Mouse (Mus musculus) urinary bladder, postnatal 25 days (tissue): ENCODE measurements around the gene Mettl24.
"Not testable (repeated sequence)": the region's sequence is repeated elsewhere in the genome, so short reads cannot be mapped to it uniquely, and the experiment has no call there.

ENCODE experiments used
- DNase-seq: peaks from one replicate; pipeline ENCODE4 v3.0.0; 2022; ENCODE audit warnings: low spot score

The Mettl24 gene

GRCm38 (mm10) chr10:40809411-40809910 lies 126.4 kb downstream of the Mettl24 start:
- DNase-seq: not testable (repeated sequence)

GRCm38 (mm10) chr10:40813627-40814026 lies 130.5 kb downstream of the Mettl24 start:
- DNase-seq: no peak

- no peak for DNase-seq
Measured at GRCm38 (mm10) chr10:40816471-40816870, 133.4 kb downstream of the Mettl24 start.

GRCm38 (mm10) chr10:40825952-40826351 lies 142.9 kb downstream of the Mettl24 start:
- DNase-seq: no peak

DNA sequence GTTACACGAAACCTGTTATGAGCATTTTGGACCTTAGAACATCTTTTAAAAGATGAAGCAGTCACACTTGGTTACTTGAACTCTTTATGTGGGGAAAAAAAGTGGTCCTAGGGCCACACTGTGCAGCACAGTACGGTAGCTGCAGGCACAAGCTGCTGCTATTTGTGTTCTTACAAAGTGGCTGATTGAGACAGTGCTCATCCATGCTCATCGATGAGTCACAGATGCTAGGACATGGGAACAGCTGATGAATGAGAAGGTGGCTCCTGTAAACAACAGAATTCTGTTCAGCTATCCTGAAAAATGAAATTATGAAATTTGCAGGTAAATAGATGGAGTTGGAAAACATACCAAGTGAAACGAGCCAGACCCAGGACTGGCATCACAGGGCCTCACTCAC lies 144.6 kb downstream of the Mettl24 start:
- no peak for DNase-seq

DNA sequence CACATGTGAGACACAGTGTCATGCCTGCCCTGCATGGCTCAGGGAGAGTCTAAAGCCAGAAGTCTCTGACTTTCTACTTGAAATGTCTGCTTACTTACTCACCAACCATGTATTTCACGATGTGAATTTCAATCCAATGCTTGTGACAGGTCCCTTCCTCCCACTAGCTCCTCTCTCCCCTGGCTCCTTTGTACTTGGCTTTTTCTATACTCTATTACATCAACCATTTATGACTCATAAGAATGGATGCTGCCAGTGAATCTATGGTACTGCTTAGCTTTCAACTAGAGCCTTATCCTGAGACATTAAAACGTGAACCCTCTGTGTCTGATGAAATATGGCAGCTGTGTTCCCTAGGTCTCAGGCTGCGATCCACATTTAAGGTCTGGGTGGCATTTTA lies 147.2 kb downstream of the Mettl24 start:
- no peak for DNase-seq

GRCm38 (mm10) chr10:40831267-40831666 lies 148.2 kb downstream of the Mettl24 start:
- no peak for DNase-seq

DNA sequence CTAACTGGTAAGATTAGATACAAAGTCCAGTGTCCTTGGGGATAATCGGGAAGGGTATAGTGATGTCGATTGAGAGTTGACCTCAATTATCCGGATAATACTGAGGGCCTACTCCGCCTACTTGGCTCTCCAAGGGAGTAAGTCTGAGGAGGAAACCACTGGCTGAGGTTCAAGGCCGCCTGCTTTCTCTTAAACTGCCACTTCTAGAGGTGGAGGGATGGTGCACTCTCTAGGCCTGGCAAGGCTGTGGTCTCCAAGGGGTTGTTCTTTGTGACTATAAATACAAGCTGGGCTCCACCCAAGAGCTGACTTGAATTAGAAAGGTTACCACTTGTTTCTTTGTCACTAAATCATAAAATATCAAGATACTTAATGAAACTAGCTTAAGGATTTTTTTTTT lies 157.0 kb downstream of the Mettl24 start:
- DNase-seq: no peak

DNA sequence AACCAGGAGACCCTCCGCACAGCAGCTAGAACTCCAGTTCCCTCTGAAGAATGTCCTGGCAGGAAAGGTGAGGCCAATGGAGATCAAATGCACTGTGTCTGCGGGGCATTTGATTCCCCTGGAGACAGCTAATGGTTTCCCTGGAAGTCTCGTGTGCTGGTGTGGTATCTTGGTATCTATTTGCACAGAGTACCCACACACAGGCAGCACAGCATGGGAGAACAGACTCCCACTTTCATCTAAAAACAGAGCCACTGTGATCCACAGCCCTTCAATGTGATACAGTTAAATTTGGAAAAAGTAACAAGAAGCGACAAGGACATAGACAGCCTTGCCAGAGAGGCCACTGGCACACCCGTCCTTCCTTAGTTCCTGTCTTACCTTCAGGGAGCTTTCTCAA lies 160.8 kb downstream of the Mettl24 start:
- DNase-seq: no peak

DNA sequence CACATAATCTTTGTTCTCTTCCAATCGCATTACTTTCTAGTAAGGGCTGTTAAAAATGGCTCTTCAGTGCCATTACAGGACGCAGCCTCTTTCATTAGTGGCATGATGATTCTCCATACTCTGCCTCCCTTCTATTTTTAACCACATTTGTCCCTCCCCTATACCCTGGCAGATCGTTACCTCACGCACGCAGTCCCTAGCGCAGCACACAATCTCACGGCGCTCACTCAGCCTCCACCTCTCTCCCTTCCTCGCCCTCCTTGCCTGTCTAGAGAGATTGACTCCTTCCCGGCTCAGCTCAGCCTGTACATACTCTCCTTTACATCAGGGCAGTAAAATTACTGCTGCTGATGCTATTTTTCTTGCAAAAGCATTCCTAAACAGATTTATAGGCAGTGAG lies 161.5 kb downstream of the Mettl24 start:
- no peak for DNase-seq

GRCm38 (mm10) chr10:40845626-40846025 lies 162.5 kb downstream of the Mettl24 start:
- no peak for DNase-seq

DNA sequence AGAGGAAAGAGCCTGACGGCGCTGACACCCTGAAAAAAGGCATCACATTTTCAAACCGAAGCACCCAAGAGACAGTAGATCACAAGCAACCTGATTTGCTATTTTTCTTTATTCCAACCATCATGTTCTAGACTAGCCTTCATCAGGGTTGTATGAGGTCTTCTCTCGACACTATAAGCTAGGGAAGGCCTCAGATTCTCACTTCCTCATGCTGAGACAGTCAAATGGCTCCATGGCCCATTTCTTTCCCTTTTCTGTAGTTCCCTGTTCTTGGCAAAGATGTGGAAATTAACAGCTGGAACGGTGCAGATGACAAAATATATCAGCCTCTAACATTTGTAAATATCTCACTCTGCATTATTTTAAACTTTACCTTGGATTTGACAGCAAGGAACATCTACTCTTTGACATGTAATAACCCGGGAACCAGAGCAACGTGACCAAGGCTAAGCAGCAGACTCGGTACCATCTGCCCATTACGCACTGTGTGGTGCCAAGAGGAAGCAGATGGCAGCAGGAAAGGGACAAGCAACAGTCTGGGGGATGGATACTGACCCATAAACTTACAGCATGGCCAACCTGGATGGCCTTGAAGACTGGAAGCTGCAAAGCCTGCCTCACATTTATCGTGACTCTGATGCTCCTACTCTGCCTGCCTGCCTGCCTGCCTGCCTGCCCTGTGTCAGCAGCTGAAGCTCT lies 164.2 kb downstream of the Mettl24 start:
- no peak for DNase-seq

DNA sequence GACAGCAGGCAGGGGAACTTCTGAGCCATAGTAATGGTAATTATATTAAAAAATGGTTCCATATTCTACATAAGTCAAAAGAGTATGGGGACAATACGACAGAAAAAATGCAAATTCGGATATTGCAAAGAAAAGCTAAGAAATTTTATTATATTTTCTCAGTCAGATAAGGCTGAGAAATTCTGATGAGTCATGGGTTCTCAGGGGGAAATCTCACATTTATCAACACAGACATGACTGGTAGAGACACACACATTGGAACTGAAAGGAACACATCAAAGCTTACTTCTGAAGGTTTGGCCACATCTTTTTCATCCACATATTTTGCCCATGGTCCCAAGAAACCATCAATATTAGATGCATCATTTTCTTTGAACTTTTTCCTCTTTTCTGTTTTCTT lies 167.6 kb downstream of the Mettl24 start:
- DNase-seq: no peak

DNA sequence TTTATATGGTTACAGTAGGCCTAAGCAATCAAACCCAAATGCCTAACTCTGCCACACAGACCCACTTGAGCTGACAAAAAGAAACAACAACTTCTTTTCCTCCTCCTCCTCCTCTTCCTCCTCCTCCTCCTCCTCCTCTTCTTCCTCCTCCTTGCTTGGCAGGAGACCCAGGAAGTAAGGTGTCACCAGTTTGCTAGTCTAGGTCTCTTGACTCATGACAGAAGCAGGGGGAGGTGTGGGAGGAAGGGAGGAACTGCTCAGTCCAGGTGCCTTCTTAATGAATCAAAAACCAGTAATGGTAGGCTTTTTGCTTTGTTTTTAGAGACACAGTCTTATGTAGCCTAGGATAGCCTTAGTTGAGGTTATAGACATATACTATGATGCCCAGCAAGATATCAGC lies 168.1 kb downstream of the Mettl24 start:
- no peak for DNase-seq

DNA sequence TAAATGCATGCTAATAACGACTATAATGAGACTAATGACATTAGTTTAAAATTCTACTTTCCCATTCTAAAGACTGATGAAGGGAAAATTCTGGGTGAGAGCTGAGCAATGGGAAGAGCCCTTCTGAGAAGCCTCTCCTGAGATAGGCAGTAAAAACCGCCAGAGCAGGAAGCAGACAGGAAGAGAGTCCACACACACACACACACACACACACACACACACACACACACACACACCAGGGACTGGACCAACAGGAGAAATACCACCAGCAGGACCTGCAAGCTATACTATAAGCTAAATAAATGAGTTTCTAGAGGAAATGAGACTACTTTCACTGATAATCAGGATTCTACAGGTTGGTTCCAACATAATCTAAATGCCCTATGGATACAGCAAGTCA lies 172.5 kb downstream of the Mettl24 start:
- DNase-seq: no peak

GRCm38 (mm10) chr10:40856703-40857102 lies 173.6 kb downstream of the Mettl24 start:
- no peak for DNase-seq

DNA sequence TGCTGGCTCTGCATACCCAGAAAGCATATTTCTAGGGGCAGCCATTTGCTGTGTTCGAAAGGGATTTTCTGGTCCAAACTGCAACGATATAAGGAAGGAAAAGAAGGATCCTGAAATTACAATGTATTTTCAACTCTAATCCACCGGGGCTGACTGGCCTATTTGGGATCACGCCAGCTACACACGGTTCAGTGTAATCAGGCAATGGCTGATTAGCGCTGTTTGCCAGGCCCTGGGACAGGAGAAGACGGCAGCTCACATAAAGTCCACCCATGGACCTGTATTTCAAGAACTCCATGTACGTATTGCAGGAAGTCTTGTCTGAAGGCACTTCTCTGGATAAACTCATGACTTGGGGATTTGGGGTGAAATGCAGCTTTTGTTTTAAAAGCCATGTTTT lies 174.5 kb downstream of the Mettl24 start:
- no peak for DNase-seq
